Comparison of ENCODE assay signal across 23 mouse cellular contexts in the genomic region with DNA sequence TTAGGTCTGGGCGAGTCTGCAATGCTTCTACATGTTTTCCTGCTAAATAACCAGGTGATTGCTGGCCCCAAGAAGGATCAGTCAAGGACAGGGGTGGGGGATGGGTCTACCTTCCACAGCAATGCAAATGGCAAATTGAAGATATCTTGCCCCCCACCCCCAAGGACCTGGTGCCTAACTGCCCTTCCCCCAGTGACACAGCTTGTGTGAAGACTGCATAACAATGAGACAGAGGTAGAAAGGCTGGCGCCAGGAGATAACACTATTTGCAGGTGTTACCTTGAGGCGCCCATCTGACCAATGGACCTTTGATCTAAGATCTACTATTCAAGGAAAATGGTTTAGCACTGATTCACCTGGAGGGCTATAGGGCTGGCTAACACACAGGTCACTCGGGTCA. TPM values are rescaled to one million over a fixed set of nuclear protein-coding genes. Genes with fewer than 3 reads are reported as not detected.
DNase-seq lines count a peak whose midpoint lies in the region; ATAC-seq and TF ChIP-seq lines count a peak whose summit lies in the region.
"Had no signal": no experiment of that assay in that cellular context is flagged by ENCODE, and none has a peak within 500 bp of the region (broad histone marks: within the 10 kb centered on the region; RNA-seq: fewer than 3 reads in every experiment).

No protein-coding gene starts in this region.

- no peak for DNase-seq in lung, postnatal 36 days
- DNase-seq in R1 (ENCODE audit: low read depth, low spot score), result peak; percentile 72
- no peak for DNase-seq in gastrocnemius, adult 8-10 months (ENCODE audit: low spot score in 2 of 2)
- no peak for DNase-seq in adrenal gland, adult 8-10 months
- DNase-seq: adrenal gland, adult 2 months; cerebellum, adult 11 months; cerebellum, adult 8-10 months; cerebellum, postnatal 14 days; embryo, embryonic 11 days; gastrocnemius, postnatal 25 days had no signal

- whole genome bisulfite sequencing in lung, embryonic 15.5 days, result 34% methylated on average over 4 of the region's 4 CpGs

- no peak overlapping the region for H3K9ac ChIP-seq in lung, embryonic 15.5 days
- H3K9ac ChIP-seq in ES-Bruce4 (ENCODE audit: low read depth, poor library complexity, severe bottlenecking), result no peak overlapping the region
- H3K9ac ChIP-seq: embryonic facial prominence, embryonic 12.5 days; heart, embryonic 12.5 days had no signal

- no peaks in the 10 kb centered on the region for H3K36me3 ChIP-seq in lung, embryonic 15.5 days
- no peaks in the 10 kb centered on the region for H3K36me3 ChIP-seq in ES-Bruce4 (ENCODE audit: control insufficient read depth, insufficient read depth, low read length, poor library complexity, severe bottlenecking)
- H3K36me3 ChIP-seq: embryonic facial prominence, embryonic 12.5 days; heart, embryonic 12.5 days had no signal

- H3K4me2 ChIP-seq in lung, embryonic 15.5 days, result no peak overlapping the region
- H3K4me2 ChIP-seq: embryonic facial prominence, embryonic 12.5 days had no signal

- H3K4me3 ChIP-seq in lung, embryonic 15.5 days, result no peak overlapping the region
- H3K4me3 ChIP-seq in ES-Bruce4 (ENCODE audit: low read depth, low read length), result peak overlapping the region; percentile 40
- H3K4me3 ChIP-seq: embryonic facial prominence, embryonic 12.5 days; heart, embryonic 12.5 days had no signal

- ATAC-seq in lung, embryonic 15.5 days (ENCODE audit: borderline replicate concordance, extremely low read depth, low FRiP score, low TSS enrichment), result no peak
- ATAC-seq: forebrain, embryonic 16.5 days; hindbrain, embryonic 16.5 days; inflammation-experienced regulatory T-cells, adult 6 months; Patski had no signal

- no peak for TF ChIP-seq CTCF in ES-Bruce4 (IDR thresholded peaks at IDR 0.05; ENCODE audit: low read depth, low read length)

- peak; percentile 100 for TF ChIP-seq EP300 in ES-Bruce4 (IDR thresholded peaks at IDR 0.05; ENCODE audit: insufficient read depth, low read depth, low read length)

- peaks cover 5% of the 10 kb centered on the region; the same call in 1 of the 2 replicates for H3K27me3 ChIP-seq in lung, embryonic 15.5 days
- no peaks in the 10 kb centered on the region for H3K27me3 ChIP-seq in ES-Bruce4 (ENCODE audit: control insufficient read depth, insufficient read depth, low read length, poor library complexity, severe bottlenecking)
- H3K27me3 ChIP-seq: embryonic facial prominence, embryonic 12.5 days; Patski had no signal

- H3K4me1 ChIP-seq in lung, embryonic 15.5 days, result peaks cover 31% of the 10 kb centered on the region
- peaks cover 9% of the 10 kb centered on the region for H3K4me1 ChIP-seq in ES-Bruce4 (ENCODE audit: control insufficient read depth, insufficient read depth, low read length)

- H3K9me3 ChIP-seq in lung, embryonic 15.5 days, result no peaks in the 10 kb centered on the region
- H3K9me3 ChIP-seq in ES-Bruce4 (replicated peaks; ENCODE audit: control insufficient read depth, insufficient read depth, low read length, poor library complexity, severe bottlenecking), result no peaks in the 10 kb centered on the region
- H3K9me3 ChIP-seq: embryonic facial prominence, embryonic 12.5 days; heart, embryonic 12.5 days had no signal

- 0 out of 2 replicates have a peak overlapping the region, but pooled peaks have one; percentile 19 for H3K27ac ChIP-seq in lung, embryonic 15.5 days
- peak overlapping the region; percentile 82 for H3K27ac ChIP-seq in ES-Bruce4 (ENCODE audit: insufficient read depth, low read length)
- H3K27ac ChIP-seq: embryonic facial prominence, embryonic 12.5 days had no signal

- peak; percentile 14 for TF ChIP-seq POLR2A in ES-Bruce4 (IDR thresholded peaks at IDR 0.05; ENCODE audit: insufficient read depth, low read length)

RNA-seq across cellular contexts. Expression of a gene that starts 2.5 kb away (rescaled TPM):
- polyA plus RNA-seq in lung, embryonic 15.5 days (2015; fragmentation: Nextera tagmentation; extraction: Ambion mirVana), result 47.2 and 51.0 TPM in 2 replicates
- polyA plus RNA-seq in ES-Bruce4 (2011; ENCODE audit: insufficient read depth, insufficient read length, low read depth, missing spikeins), result 179 and 198 TPM in 2 replicates
- total RNA-seq in gastrocnemius, adult 8-10 months (2022), result 1 to 10 TPM; 2.9 to 4.9 (median 4.2) TPM
- total RNA-seq in adrenal gland, adult 8-10 months (2022), result 10 to 100 TPM in 2 of 4 experiments, 1 to 10 TPM in 2; 6.6 to 13.7 (median 10.0) TPM
- total RNA-seq: CH12.LX; common myeloid progenitor, adult 5-6 weeks; granulocyte monocyte progenitor cell, adult 5-6 weeks had no signal

RNA-seq across cellular contexts. Expression of a gene that starts 47.7 kb away (rescaled TPM):
- 0.06 and 0.07 TPM in 2 replicates for polyA plus RNA-seq in lung, embryonic 15.5 days (2015; fragmentation: Nextera tagmentation; extraction: Ambion mirVana)
- polyA plus RNA-seq in ES-Bruce4 (2011; ENCODE audit: insufficient read depth, insufficient read length, low read depth, missing spikeins), result not detected in 2 replicates
- 10 to 100 TPM; 19.6 to 40.5 (median 28.9) TPM for total RNA-seq in gastrocnemius, adult 8-10 months (2022)
- total RNA-seq in adrenal gland, adult 8-10 months (2022), result under 1 TPM; 0.29 to 0.70 (median 0.45) TPM
- total RNA-seq: adrenal gland, postnatal 4 days; CH12.LX; common myeloid progenitor, adult 5-6 weeks; granulocyte monocyte progenitor cell, adult 5-6 weeks had no signal
- polyA plus RNA-seq: forebrain, embryonic 11.5 days; heart, embryonic 12.5 days; inflammation-experienced regulatory T-cells, adult 6 months; Patski had no signal

Comparison
In these comparisons a context has a peak if more than half of its experiments do, and no peak if none do; other contexts are left out.
1. RNA of a gene that starts 47.7 kb away (total RNA-seq): 19.6 to 40.5 TPM in gastrocnemius, adult 8-10 months; 0.29 to 0.70 TPM in adrenal gland, adult 8-10 months; every median in the first group is over 10 times any median in the second.